Mouse (Mus musculus): ENCODE results near the gene Nhlrc2.
"Not testable (repeated sequence)": the region's sequence is repeated elsewhere in the genome, so short reads cannot be mapped to it uniquely, and the experiment has no call there.

- not testable (repeated sequence) for TF ChIP-seq GATA1 (IDR thresholded peaks at IDR 0.05; ENCODE audit: borderline replicate concordance, low read length); FLI1 (IDR thresholded peaks at IDR 0.05; ENCODE audit: low read length)
Observed at GRCm38 (mm10) chr19:56530529-56530928, 17.5 kb upstream of the Nhlrc2 start.
